Mouse (Mus musculus): Measurements from ENCODE around the gene Pde7b.

Pde7b gene

GRCm38 (mm10) chr10:20492216-20492964 is 232.5 kb downstream of the Pde7b start:
- no peaks in the 10 kb centered on the region for H3K27me3 ChIP-seq (ENCODE audit: control insufficient read depth, insufficient read depth, low read length, poor library complexity, severe bottlenecking)
- no peak for DNase-seq (ENCODE audit: low read depth, low spot score)
- H3K36me3 ChIP-seq (ENCODE audit: control insufficient read depth, insufficient read depth, low read length, poor library complexity, severe bottlenecking): no peaks in the 10 kb centered on the region

- peak; percentile 19 for DNase-seq (ENCODE audit: low read depth, low spot score)
- Histone ChIP-seq H3K36me3 (ENCODE audit: control insufficient read depth, insufficient read depth, low read length, poor library complexity, severe bottlenecking) (no peaks in the 10 kb centered on the region), H3K27me3 (ENCODE audit: control insufficient read depth, insufficient read depth, low read length, poor library complexity, severe bottlenecking) (no peaks in the 10 kb centered on the region)
Measured at GRCm38 (mm10) chr10:20490775-20491174, 234.1 kb downstream of the Pde7b start.

- no peaks in the 10 kb centered on the region for H3K36me3 ChIP-seq (ENCODE audit: control insufficient read depth, insufficient read depth, low read length, poor library complexity, severe bottlenecking)
- H3K27me3 ChIP-seq (ENCODE audit: control insufficient read depth, insufficient read depth, low read length, poor library complexity, severe bottlenecking): no peaks in the 10 kb centered on the region
- no peak for DNase-seq (ENCODE audit: low read depth, low spot score)
Measured at GRCm38 (mm10) chr10:20490281-20490680, 234.6 kb downstream of the Pde7b start.

GRCm38 (mm10) chr10:20486461-20487253 is 238.2 kb downstream of the Pde7b start:
- H3K36me3 ChIP-seq (ENCODE audit: control insufficient read depth, insufficient read depth, low read length, poor library complexity, severe bottlenecking): no peaks in the 10 kb centered on the region
- H3K27me3 ChIP-seq (ENCODE audit: control insufficient read depth, insufficient read depth, low read length, poor library complexity, severe bottlenecking): no peaks in the 10 kb centered on the region
- DNase-seq (ENCODE audit: low read depth, low spot score): no peak

GRCm38 (mm10) chr10:20485816-20486215 is 239.1 kb downstream of the Pde7b start:
- Histone ChIP-seq H3K36me3 (ENCODE audit: control insufficient read depth, insufficient read depth, low read length, poor library complexity, severe bottlenecking) (no peaks in the 10 kb centered on the region), H3K27me3 (ENCODE audit: control insufficient read depth, insufficient read depth, low read length, poor library complexity, severe bottlenecking) (no peaks in the 10 kb centered on the region)
- DNase-seq (ENCODE audit: low read depth, low spot score): no peak

GRCm38 (mm10) chr10:20479481-20479880 is 245.4 kb downstream of the Pde7b start:
- Histone ChIP-seq H3K36me3 (ENCODE audit: control insufficient read depth, insufficient read depth, low read length, poor library complexity, severe bottlenecking) (no peaks in the 10 kb centered on the region), H3K27me3 (ENCODE audit: control insufficient read depth, insufficient read depth, low read length, poor library complexity, severe bottlenecking) (no peaks in the 10 kb centered on the region)
- DNase-seq (ENCODE audit: low read depth, low spot score): no peak

GRCm38 (mm10) chr10:20478456-20478855 is 246.4 kb downstream of the Pde7b start:
- DNase-seq (ENCODE audit: low read depth, low spot score): no peak
- no peaks in the 10 kb centered on the region for H3K36me3 ChIP-seq (ENCODE audit: control insufficient read depth, insufficient read depth, low read length, poor library complexity, severe bottlenecking)
- H3K27me3 ChIP-seq (ENCODE audit: control insufficient read depth, insufficient read depth, low read length, poor library complexity, severe bottlenecking): no peaks in the 10 kb centered on the region

- H3K27me3 ChIP-seq (ENCODE audit: control insufficient read depth, insufficient read depth, low read length, poor library complexity, severe bottlenecking): no peaks in the 10 kb centered on the region
- DNase-seq (ENCODE audit: low read depth, low spot score): no peak
- H3K36me3 ChIP-seq (ENCODE audit: control insufficient read depth, insufficient read depth, low read length, poor library complexity, severe bottlenecking): no peaks in the 10 kb centered on the region
Measured at GRCm38 (mm10) chr10:20474831-20475230, 250.0 kb downstream of the Pde7b start.

- no peaks in the 10 kb centered on the region; the same call in 1 of the 2 replicates for H3K27me3 ChIP-seq (ENCODE audit: control insufficient read depth, insufficient read depth, low read length, poor library complexity, severe bottlenecking)
- H3K36me3 ChIP-seq (ENCODE audit: control insufficient read depth, insufficient read depth, low read length, poor library complexity, severe bottlenecking): no peaks in the 10 kb centered on the region
- no peak for DNase-seq (ENCODE audit: low read depth, low spot score)
Measured at GRCm38 (mm10) chr10:20474036-20474435, 250.8 kb downstream of the Pde7b start.

- no peak for DNase-seq (ENCODE audit: low read depth, low spot score)
- Histone ChIP-seq H3K27me3 (ENCODE audit: control insufficient read depth, insufficient read depth, low read length, poor library complexity, severe bottlenecking) (no peaks in the 10 kb centered on the region; the same call in 1 of the 2 replicates), H3K36me3 (ENCODE audit: control insufficient read depth, insufficient read depth, low read length, poor library complexity, severe bottlenecking) (no peaks in the 10 kb centered on the region)
Measured at GRCm38 (mm10) chr10:20473505-20473904, 251.4 kb downstream of the Pde7b start.

GRCm38 (mm10) chr10:20472007-20472406 is 252.9 kb downstream of the Pde7b start:
- Histone ChIP-seq H3K36me3 (ENCODE audit: control insufficient read depth, insufficient read depth, low read length, poor library complexity, severe bottlenecking) (no peaks in the 10 kb centered on the region), H3K27me3 (ENCODE audit: control insufficient read depth, insufficient read depth, low read length, poor library complexity, severe bottlenecking) (no peaks in the 10 kb centered on the region; the same call in 1 of the 2 replicates)
- DNase-seq (ENCODE audit: low read depth, low spot score): peak; percentile 8

- no peak for DNase-seq (ENCODE audit: low read depth, low spot score)
- no peaks in the 10 kb centered on the region for H3K36me3 ChIP-seq (ENCODE audit: control insufficient read depth, insufficient read depth, low read length, poor library complexity, severe bottlenecking)
- no peaks in the 10 kb centered on the region; the same call in none of the 2 replicates for H3K27me3 ChIP-seq (ENCODE audit: control insufficient read depth, insufficient read depth, low read length, poor library complexity, severe bottlenecking)
Measured at GRCm38 (mm10) chr10:20464631-20465030, 260.2 kb downstream of the Pde7b start.

GRCm38 (mm10) chr10:20463941-20464340 is 260.9 kb downstream of the Pde7b start:
- no peak for DNase-seq (ENCODE audit: low read depth, low spot score)
- Histone ChIP-seq H3K27me3 (ENCODE audit: control insufficient read depth, insufficient read depth, low read length, poor library complexity, severe bottlenecking) (no peaks in the 10 kb centered on the region; the same call in 1 of the 2 replicates), H3K36me3 (ENCODE audit: control insufficient read depth, insufficient read depth, low read length, poor library complexity, severe bottlenecking) (no peaks in the 10 kb centered on the region)

- no peak for DNase-seq (ENCODE audit: low read depth, low spot score)
- Histone ChIP-seq H3K36me3 (ENCODE audit: control insufficient read depth, insufficient read depth, low read length, poor library complexity, severe bottlenecking) (no peaks in the 10 kb centered on the region), H3K27me3 (ENCODE audit: control insufficient read depth, insufficient read depth, low read length, poor library complexity, severe bottlenecking) (no peaks in the 10 kb centered on the region; the same call in 1 of the 2 replicates)
Measured at GRCm38 (mm10) chr10:20462596-20462995, 262.3 kb downstream of the Pde7b start.

GRCm38 (mm10) chr10:20459657-20460350 is 265.1 kb downstream of the Pde7b start:
- Histone ChIP-seq H3K27me3 (ENCODE audit: control insufficient read depth, insufficient read depth, low read length, poor library complexity, severe bottlenecking) (no peaks in the 10 kb centered on the region; the same call in 1 of the 2 replicates), H3K36me3 (ENCODE audit: control insufficient read depth, insufficient read depth, low read length, poor library complexity, severe bottlenecking) (no peaks in the 10 kb centered on the region)
- no peak for DNase-seq (ENCODE audit: low read depth, low spot score)

All from splenic B cell, adult 2 months (primary cell).